Mouse (Mus musculus) embryonic stem cell, embryonic (primary cell): ENCODE data around the gene Haus8.
"Not testable (repeated sequence)": the region's sequence is repeated elsewhere in the genome, so short reads cannot be mapped to it uniquely, and the experiment has no call there.

Source experiments
- CTCF ChIA-PET, 4 experiments: fragments of 300-600 bp in 2 of 4; fragments of 350-600 bp in 2 of 4; sonication (Branson Sonifier 250); formaldehyde crosslinking; loops; one replicate each; lab custom pipeline; 2022; ENCODE audit warnings: inconsistent platforms in 2 of 4; lab: Charles Lee
- POLR2A ChIA-PET, 4 experiments: fragments of 300-600 bp in 2 of 4; fragments of 350-600 bp in 2 of 4; sonication (Branson Sonifier 250); formaldehyde crosslinking; loops; one replicate each; lab custom pipeline; 2022; ENCODE audit warnings: antibody characterized with exemption in 4 of 4, inconsistent platforms in 1 of 4; lab: Charles Lee

The Haus8 gene

DNA sequence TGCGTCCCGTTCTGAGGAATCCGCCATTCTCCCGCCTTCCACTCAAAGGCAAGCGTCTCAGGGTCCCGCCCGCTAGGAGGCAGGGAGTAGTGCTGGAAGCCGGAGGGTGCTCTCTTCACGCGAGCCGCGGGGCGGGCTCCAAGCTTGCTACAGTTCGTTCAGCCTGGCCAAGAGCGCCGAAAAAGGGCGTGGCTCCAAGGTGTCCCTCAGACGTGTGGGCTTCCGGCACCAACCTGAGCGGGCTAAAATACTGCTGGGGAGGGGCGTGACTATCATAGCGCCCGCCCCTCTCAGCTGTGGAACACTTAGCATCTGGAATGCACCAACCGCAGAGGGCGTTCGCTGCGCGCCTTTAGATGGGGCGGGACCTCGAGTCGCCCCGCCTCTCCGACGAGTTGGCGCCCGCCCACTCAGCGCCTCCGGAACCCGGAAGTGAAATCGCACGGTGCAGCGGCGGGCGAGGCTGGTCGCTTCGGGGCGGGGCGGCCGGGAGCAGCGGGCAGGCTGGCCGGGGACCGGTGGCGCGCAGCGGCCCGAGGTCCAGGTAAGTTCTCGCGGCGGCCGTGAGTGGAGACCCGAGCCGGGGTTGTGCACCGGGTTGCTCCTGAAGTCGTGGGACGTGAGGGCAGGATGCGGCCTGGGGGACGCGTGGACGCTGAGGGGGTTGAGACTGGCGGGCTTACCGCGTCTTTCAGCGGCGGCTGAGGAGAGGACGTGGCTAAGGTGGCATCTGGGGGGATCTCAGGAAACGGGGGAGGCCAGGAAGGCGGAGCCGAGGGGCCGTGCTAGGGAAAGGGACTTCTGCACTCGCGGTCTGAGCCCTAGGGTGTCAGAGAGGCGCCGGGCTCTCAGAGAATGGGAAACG is at the start of gene Haus8, which contains the start of gene Myo9b:
Gene Haus8 (minus strand): TSS at position 649 of the 865 bp plus-strand sequence.
Gene Myo9b (plus strand): TSS at position 429 of the 865 bp plus-strand sequence.
- ChIA-PET CTCF (interaction anchor here (0.6 to 1.3 kb wide), 14 partner anchors 11 to 427 kb away, joined by 3 to 5 read pairs (median 3); partner anchors contain the start of gene Ankle1 (in 1 of the 4)), POLR2A (interaction anchor here (0.5 to 4.1 kb wide), 105 partner anchors 8 to 920 kb away, joined by 3 to 42 read pairs (median 4); partner anchors contain the start of genes Jund (in 3 of the 4), Rpl18a (in 3 of the 4), Ankle1 (in 2 of the 4) and Arrdc2 (in 2 of the 4))

DNA sequence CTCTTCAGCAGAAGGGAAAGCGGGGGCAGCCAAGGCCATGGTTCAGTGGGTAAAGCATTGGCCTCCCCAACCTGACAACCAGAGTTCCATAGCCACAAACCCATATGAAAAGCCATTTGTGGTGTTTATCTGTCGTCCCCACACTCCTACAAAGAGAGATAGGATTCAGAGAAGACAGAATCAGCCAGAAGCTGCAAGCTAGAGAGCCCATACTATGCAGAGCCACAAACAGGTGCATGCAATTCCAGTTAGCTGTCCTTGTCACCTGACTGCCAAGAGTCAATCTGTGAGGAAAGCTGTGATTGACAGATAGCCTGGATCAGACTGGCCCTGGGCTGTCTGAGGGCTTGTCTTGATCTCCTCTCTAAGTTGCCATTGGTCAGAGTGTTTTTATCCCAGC is 47.0 kb upstream of the Haus8 start:
- CTCF ChIA-PET, result not testable (repeated sequence)
- POLR2A ChIA-PET, result interaction anchor here in 2 of 4 experiments (0.7 to 2.7 kb wide), 3 partner anchors 14 to 84 kb away, joined by 3 to 10 read pairs (median 4); partner anchors contain the start of genes Haus8 (in 1 of the 2) and Myo9b (in 1 of the 2)

DNA sequence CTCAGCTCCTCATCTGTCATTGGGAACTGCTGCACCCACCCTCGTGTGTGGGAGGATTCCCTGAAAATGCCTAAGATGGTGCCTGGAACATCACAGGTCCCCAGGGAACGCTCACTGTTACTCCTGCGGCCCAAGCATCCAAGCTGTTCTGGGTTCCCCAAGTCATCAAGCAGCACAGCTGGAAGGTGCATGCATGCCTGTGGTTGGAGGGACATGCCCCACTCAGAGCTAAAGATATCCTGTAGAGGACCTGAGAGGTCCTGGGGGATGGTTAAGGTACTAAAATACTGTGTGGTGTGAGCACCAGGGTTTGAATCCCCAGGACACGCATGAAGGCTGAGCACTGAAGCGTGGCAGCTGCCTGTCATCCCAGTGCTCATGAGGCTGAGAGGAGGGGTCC is 45.9 kb upstream of the Haus8 start:
- POLR2A ChIA-PET, result interaction anchor here in 1 of 4 experiments (0.9 kb wide), 1 partner anchor 436 kb away, joined by 4 read pairs; no protein-coding TSS in a partner anchor
- CTCF ChIA-PET, result not testable (repeated sequence)

DNA sequence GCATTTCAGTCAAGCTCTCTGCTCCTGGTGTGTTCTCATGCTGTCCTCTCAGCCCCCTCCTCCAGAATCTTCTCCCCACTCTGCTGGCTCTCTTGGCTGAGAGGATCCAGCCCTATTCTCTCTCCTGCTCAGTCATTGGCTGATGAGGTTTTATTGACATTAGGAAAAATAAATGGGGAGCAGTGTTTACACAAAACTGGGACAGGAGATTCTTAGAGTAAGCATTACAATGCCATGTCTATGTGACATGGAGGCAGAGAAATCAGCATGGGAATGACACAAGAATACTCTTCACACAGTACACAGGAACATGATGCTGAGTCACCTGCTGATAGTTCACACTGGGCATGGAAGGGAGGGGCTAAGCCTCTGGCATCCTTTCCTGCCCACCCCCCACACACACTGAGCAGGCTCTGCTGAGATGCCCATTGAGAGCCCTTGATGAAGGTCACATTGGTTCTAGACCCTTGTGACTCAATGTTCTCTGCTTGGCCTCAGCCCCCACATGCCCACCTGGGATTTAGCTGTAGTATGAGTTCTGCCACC is 43.8 kb upstream of the Haus8 start:
- POLR2A ChIA-PET, result interaction anchor here in 3 of 4 experiments (0.9 to 1.0 kb wide), 3 partner anchors 19 to 643 kb away, joined by 3 read pairs; partner anchors contain the start of genes Lsm4 (in 1 of the 3) and Rpl18a (in 1 of the 3)
- CTCF ChIA-PET, result no interaction called here

DNA sequence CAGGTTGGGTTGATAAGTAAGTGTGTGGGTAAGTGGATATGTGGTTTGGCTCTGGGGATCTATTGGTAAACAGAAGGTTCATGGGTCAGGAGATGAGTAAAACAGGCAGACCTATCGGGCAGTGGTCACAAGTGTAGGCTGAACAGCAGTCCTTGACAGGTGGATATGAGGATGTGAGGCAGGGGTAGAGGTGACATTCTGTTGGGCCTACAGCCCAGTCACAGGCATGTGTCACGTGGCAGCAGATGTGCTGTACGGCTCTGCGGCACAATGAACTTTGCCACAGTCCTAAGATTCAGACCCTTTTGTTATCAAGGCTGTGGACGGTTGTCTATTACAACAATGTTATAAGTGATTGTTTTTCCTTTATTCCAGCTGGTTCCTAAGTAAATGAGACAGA is 43.2 kb upstream of the Haus8 start:
- ChIA-PET CTCF (no interaction called here), POLR2A (interaction anchor here in 1 of 4 experiments (0.9 kb wide), 1 partner anchor 419 kb away, joined by 3 read pairs; the partner anchor contains the start of gene Rpl18a)

DNA sequence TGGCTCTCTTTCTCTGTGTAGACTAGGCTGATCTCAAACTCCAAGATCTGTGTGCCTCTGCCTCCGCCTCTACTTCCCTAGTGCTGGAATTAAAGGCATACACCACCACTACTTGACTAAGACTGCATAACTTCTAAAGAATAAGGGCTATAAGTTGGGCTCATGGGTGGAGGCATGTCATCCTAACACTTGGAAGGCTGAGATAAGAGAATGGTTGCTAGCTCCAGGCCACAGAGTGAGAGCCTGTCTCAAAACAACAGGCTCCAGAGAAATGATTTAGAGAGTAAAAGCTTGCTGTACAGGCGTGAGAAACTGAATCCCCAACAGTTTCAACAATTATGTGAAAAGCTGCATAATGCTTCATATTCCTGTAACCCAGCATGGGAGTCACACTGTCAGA is 41.2 kb upstream of the Haus8 start:
- ChIA-PET POLR2A (no interaction called here), CTCF (no interaction called here)

DNA sequence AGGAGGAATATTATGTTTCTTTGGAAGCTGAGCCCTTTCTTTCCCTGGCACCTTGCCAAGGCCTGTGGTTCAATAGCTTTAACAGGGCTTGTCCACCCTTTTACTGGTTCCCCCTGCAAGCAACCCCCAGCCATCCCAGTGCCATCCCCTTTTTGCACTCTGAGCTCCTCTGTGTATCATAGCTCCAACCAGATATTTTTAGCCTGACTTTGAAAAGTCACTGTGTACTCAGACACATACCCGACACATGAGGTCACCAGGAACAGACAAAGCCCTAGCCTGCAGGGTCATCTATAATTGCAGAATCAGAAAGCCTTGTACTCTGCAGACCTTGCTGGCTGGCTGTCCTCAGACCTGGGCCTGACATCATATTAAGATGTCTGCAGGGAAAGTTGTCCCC is 40.0 kb upstream of the Haus8 start:
- CTCF ChIA-PET, result interaction anchor here in 2 of 4 experiments (0.6 kb wide), 2 partner anchors 59 to 981 kb away, joined by 3 to 4 read pairs; no protein-coding TSS in a partner anchor
- POLR2A ChIA-PET, result interaction anchor here in 2 of 4 experiments (0.7 kb wide), 2 partner anchors 39 to 44 kb away, joined by 3 to 5 read pairs; no protein-coding TSS in a partner anchor

DNA sequence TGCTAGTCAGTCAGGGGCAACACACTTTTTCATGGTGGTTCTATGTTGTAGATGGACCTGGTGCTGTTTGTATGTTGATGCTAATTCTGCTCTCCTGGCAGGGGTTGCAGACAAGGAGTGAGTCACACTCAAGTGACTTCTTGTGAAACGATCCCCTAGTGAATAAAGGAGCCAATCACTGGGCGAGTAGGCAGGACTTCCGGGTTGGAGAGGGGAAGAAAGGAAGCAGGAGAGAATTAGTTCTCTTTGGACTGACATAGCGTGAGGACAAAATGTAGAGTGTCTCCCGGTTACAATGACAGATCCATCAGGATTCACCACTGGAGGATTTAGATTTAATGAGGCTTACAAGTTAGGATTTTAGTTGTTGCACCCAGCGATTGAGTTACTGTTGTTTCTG is 37.7 kb upstream of the Haus8 start:
- ChIA-PET POLR2A (interaction anchor here in 2 of 4 experiments (1.0 to 1.7 kb wide), 6 partner anchors 14 to 75 kb away, joined by 3 to 5 read pairs (median 4); partner anchors contain the start of genes Haus8 (in 1 of the 2), Myo9b (in 1 of the 2), Nr2f6 (in 1 of the 2) and Use1 (in 1 of the 2)), CTCF (no interaction called here)

DNA sequence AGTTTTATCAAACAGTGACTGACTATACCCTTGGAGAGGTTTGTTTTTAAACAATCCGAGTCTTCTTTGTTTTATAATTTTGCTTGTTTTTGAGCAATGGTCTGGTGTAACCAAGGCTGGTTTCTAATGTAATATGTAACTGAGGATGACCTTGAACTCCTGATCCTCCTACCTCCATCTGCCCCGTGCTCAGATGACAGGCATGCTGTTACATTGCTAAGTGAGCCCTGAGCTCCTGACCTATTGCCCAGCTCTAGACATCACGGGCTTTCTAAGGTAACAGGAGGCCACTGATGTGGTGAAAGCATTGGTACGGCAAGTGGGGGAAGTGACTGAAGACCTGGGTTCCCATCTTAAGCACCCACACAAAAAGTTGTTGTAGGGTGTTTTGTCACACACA is 35.2 kb upstream of the Haus8 start:
- ChIA-PET POLR2A (interaction anchor here in 1 of 4 experiments (0.6 to 0.8 kb wide), 2 partner anchors 19 to 48 kb away, joined by 3 to 4 read pairs; no protein-coding TSS in a partner anchor), CTCF (interaction anchor here in 1 of 4 experiments (1.2 kb wide), 2 partner anchors 13 to 17 kb away, joined by 4 read pairs; no protein-coding TSS in a partner anchor)

DNA sequence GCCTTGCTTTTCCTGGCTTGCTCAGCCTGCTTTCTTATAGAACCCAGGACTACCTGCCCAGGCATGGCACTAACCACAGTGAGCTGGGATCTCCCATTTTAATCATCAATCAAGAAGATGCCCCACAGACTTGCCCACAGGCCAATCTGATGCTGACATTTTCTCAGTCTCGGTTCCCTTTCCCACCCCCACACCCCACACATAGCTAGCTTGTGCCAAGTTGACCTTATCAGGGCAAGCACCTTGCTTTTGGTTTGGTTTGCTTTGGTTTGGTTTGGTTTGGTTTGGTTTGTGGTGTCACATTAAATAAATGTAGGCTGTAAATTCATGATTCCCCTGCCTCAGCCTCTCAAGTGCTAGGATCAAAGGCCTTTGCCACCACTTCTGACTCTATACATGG is 34.6 kb upstream of the Haus8 start:
- CTCF ChIA-PET, result interaction anchor here in 1 of 4 experiments (1.2 kb wide), 2 partner anchors 13 to 17 kb away, joined by 4 read pairs; no protein-coding TSS in a partner anchor

DNA sequence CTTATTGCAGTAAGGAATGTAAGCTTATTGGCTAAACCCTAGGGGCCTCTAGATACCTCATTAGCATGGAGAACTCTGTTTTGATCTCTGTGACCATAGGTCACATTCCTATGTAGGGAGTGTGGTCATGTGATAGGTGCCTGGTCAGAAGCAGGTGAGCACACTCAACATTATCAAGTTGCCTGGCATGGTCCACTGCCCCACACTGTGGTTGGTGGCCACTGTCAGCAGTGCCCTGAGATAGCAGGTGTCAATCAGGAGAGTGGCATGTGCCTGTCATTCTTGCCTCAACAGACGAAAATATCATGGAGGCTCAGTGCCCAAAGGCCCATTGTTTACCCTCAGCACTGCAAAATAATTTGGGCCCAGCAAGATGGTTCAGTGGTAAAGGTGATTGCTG is 33.3 kb upstream of the Haus8 start:
- CTCF ChIA-PET, result no interaction called here
- POLR2A ChIA-PET, result interaction anchor here in 2 of 4 experiments (1.3 to 1.5 kb wide), 2 partner anchors 16 to 23 kb away, joined by 3 read pairs; no protein-coding TSS in a partner anchor

More for the DNA sequence above, 34.6 kb upstream of the Haus8 start:
- POLR2A ChIA-PET, result interaction anchor here in 1 of 4 experiments (0.6 to 0.8 kb wide), 2 partner anchors 18 to 48 kb away, joined by 3 to 4 read pairs; no protein-coding TSS in a partner anchor

DNA sequence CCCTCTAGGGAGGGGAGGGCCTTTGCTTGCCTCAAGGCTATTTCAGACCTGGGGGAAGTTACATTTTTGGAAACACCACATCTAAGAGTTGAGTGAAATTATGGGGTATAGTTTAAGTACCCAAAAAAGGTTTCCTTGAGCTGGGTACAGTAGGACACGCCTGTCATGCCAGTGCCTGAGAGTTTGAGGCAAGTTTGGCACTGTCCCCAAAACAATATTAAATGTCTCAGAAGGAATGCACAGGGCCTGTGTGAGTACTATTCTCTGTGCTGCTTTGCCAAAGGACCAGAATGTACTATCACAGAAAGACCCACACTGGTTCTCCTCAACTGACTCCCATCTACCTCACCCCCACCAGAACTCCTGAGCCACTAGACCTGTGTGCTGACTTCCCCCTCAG is 30.9 kb upstream of the Haus8 start:
- POLR2A ChIA-PET, result interaction anchor here in 1 of 4 experiments (0.7 to 1.2 kb wide), 3 partner anchors 16 to 30 kb away, joined by 3 to 4 read pairs (median 3); no protein-coding TSS in a partner anchor
- CTCF ChIA-PET, result interaction anchor here in 1 of 4 experiments (0.6 kb wide), 1 partner anchor 789 kb away, joined by 3 read pairs; no protein-coding TSS in a partner anchor

DNA sequence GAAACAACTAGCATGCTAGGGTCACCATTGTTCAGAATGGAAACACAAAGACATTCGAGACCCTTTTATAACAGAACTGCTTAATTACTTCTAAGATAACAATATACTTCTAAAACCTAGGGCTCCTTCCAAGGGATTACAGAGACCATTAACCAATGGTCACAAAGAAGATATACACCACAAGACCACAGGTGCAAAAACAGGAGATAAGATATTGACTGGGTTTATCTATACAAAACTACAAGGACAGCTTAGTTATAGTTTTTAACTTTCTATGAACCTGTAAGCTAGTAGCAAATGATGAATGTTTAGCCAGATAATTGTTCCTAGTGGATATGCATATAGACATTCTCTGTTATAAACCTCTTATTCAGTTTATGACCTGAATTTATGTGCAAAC is 30.1 kb upstream of the Haus8 start:
- CTCF ChIA-PET, result no interaction called here
- POLR2A ChIA-PET, result interaction anchor here in 2 of 4 experiments (0.6 to 1.2 kb wide), 5 partner anchors 12 to 462 kb away, joined by 3 to 4 read pairs (median 3); no protein-coding TSS in a partner anchor

DNA sequence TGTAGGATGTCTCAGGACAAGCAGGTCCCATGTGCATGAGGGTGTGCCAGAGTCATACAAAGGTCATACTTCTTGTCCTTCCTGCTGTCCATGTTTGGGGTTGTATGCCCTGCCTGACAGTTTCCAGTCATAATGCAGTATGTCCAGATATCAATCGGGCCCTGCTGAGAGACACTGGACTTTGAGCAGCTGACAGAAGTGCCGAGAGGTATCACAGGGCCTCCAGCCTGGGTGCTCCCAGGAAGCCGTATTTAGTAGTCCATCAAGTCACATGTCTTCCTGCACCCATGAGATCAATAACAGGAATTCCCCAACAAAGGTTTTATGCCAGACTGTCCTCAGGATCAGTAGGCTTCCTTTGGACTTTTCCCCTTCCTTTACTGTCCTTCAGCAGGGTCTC is 27.0 kb upstream of the Haus8 start:
- ChIA-PET CTCF (no interaction called here), POLR2A (interaction anchor here in 1 of 4 experiments (1.9 kb wide), 1 partner anchor 10 kb away, joined by 4 read pairs; no protein-coding TSS in a partner anchor)

DNA sequence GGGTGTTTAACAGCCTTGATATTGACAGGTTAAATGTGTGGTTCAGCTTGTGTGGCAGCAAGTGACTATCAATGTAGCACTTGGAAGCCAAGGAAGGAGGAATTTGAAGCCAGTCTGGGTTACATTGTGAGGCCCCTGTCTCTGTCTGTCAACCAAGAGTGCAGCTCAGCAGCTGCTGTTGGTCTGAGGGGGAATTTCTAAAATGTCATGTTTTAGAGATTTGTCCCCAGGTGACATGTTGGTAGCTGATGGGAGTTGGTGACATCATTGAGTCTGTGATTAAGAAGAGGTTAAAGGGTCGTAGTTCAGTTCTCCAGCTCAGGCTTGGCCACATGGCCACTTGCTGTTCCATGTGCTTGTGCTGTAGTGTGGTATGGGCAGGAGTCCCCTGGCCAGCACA is 24.7 kb upstream of the Haus8 start:
- ChIA-PET CTCF (interaction anchor here in 1 of 4 experiments (1.2 kb wide), 1 partner anchor 88 kb away, joined by 4 read pairs; no protein-coding TSS in a partner anchor), POLR2A (interaction anchor here (0.6 to 3.7 kb wide), 8 partner anchors 10 to 597 kb away, joined by 3 to 13 read pairs (median 3); partner anchors contain the start of genes Myo9b (in 2 of the 4), Haus8 (in 1 of the 4) and Rpl18a (in 1 of the 4))

DNA sequence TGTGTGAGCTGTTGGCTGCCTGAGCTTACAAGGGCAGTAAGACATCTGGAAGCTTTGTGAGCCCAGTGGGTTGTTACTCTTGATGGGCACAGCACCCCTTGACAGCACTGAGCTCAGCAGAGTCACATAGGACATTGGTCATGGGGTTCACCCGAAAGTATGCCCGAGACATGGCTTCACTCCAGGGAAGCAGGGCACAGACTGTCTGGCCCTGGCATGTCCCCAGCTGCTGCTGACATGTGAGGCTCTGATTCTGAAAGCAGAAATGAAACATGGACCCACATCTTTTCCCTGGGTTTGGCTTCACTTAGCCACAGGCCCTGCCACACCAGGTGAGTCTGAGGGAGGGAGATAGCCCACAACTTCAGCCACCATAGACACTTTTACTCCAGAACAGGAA is 24.1 kb upstream of the Haus8 start:
- CTCF ChIA-PET, result interaction anchor here in 1 of 4 experiments (0.6 kb wide), 1 partner anchor 452 kb away, joined by 3 read pairs; no protein-coding TSS in a partner anchor
- POLR2A ChIA-PET, result interaction anchor here in 2 of 4 experiments (0.9 to 3.7 kb wide), 5 partner anchors 13 to 25 kb away, joined by 3 to 13 read pairs (median 4); partner anchors contain the start of genes Myo9b (in 2 of the 2) and Haus8 (in 1 of the 2)

DNA sequence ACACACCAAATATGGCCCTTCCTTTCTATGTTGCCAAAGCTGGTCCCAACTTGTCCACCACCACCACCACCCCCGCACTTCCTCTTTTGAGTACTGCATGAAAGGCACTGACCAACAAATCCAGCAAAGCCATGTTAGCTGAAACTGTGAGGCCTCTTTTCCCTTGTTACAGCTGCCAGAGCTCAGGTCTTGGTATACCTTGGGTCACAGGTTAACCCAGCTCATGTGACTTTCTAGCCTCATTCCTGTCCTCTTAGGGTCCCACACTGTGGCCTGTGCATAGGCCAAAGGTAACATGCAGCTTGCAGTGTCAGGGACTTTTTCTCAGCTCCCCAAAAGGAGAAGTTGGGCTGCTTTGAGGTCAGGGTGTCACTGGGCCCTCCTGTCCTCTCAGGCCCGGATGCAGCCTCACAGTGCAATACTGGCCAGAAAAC is 23.5 kb upstream of the Haus8 start:
- CTCF ChIA-PET, result interaction anchor here in 1 of 4 experiments (0.6 to 1.1 kb wide), 2 partner anchors 29 to 451 kb away, joined by 3 to 4 read pairs; no protein-coding TSS in a partner anchor
- POLR2A ChIA-PET, result interaction anchor here in 2 of 4 experiments (1.2 to 3.7 kb wide), 4 partner anchors 12 to 25 kb away, joined by 3 to 13 read pairs (median 4); partner anchors contain the start of genes Myo9b (in 2 of the 2) and Haus8 (in 1 of the 2)
